Mouse (Mus musculus) urinary bladder, postnatal 10 days (tissue): ENCODE results near the gene Plxdc2.
A peak's percentile ranks its signal among the peaks of the same experiment; 100 is the strongest.

ENCODE experiments used
- DNase-seq: peaks from one replicate; pipeline ENCODE4 v3.0.0; 2022; ENCODE audit warnings: low spot score

Plxdc2 gene

DNA sequence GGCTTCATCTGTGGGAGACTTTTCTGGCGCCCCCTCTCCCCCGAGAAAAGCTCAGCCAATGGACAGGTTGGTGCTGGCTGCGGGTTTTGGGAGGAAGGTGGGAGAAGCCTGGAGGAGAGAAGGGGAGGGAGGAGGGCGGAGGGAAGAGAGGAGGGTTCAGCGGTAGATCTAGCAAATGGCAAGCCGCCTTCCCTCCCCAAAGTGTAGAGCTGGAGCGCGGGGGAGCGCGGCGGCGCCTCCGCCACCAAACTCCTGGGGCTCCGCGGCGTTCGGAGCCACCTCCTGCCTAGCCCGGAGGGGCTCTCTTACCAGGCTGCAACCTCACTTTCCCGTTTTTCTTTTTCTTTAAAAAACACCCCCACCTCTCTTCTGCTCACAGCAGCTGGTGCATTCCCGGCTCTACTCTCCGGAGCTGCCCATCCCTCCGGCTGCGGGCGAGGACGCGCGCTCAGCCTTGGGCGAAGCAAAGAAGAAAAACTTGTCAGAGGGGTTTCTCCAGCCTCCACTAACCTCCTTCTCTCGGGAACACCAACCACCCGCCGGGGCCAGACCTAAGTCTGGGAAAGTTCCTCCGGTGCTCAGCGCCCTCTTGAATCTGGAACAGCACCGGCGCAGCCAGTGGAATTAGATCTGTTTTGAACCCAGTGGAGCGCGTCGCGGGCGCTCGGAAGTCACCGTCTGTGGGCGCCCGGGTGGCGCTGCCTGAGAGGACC, at the start of gene Plxdc2:
Gene Plxdc2, plus strand, starts transcription at position 199 of the 713 bp plus-strand sequence.
- peak; percentile 15 for DNase-seq

DNA sequence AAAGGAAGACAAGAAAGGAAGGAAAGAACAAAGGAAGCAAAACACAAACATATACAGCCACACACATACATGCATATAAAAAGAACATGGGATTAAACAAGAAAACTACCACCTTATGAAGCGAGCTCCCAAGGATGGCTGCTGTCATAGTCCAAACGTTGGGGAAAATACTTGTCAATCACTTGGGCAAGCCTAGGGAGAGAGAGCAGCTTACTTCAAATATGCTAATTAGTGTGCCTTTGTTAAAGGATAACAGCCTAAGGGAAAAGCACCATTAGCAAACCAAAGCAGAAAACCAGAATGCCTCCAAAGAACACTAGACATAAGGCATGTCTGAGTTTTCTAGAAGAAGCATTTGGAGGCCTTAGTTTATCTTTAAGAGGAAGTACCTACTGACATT, 45.7 kb upstream of the Plxdc2 start:
- DNase-seq, result no peak

DNA sequence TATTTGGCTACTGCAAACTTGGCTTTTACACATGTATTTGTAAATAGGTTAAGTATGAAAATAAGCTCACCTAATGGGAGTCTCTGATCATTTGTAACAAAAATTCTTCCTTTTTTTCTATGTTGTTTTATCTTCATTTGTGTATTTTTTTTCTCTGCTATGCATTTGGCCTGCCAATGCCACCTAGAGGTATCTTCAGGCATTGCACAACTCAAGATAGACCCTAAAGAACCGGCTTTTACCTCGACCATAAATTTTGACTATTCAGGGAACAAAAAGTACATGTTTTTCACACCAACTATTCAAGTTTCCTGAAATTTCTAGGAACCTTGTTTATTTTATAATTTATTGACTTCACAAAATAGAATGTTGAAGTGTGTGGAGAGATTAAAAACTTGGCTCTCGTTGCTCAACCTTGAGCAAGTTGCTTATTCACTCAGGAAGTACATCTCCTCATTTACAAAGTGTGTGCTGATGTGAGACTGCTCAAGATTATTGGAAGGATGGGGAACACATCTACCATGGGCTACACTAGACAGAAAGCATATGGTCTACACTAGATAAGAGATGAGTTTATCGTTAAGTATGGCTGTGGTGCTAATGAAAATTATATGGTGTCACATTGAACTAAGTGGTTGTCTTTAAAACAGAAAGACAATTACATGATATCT, 43.6 kb upstream of the Plxdc2 start:
- DNase-seq, result no peak

DNA sequence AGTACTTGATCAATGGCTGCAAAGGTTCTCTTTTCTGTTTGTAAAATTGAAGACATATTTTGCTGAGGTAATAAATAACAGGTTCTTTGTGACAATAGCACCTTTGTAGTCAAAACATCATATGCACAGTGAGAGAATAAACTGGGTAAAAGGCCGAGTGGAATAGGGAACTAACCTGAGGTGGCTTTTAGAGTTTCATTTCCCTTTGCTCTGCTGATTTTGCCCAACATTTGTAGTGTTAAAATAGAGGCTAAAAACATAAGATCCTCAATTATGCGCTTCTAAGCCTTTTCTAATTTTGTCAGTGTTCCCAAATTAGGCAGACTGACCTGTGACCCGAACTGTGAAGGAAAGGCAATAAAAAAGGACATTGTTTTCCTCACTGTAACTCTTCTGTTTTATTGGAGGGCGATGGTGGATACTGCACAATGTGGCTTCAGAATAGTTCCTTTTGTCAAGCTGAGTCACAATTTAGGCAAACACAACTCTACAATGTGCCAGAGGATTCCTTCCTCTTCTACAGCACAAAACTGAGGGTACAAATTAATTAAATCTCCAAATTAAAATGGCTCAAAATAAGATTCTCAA, 20.8 kb upstream of the Plxdc2 start:
- DNase-seq, result no peak

DNA sequence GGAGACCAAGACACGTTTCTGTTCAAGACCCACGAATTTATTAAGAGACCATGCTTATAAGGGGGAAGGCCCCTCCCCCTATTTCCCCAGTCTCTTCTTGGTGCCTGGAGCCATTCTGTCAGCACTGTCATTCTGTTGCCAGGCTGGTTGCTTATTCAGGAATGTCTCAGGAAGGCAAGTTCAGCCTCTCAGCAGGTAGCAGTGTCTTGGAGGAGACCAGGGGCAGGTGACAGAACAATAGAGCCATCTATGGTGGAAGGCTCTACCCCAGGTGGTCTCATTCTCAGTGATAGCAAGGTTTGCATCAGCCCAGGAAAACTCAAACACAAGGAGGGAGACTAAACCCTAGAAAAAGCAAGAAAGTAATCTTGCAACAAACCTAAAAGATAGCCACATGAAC, 11.5 kb upstream of the Plxdc2 start:
- no peak for DNase-seq

DNA sequence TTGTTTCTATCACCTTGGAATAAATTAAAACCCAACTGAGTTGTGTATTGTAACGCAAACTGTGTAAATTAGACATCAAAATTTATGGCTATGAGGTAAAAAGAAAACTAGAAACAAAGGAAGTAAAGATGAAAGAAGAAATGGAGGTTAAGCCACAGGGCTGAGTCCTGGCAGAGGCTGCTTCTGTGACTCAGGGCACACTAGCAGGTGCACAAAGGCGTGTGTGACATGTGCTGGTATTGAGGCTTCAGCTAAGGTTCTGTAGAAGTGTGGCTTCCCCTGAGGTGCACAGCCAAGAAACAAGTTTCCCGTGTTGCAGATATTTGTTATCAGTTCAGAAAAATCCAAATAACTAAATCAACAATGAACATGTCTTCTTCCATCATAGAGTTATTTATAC, 5.0 kb upstream of the Plxdc2 start:
- no peak for DNase-seq

DNA sequence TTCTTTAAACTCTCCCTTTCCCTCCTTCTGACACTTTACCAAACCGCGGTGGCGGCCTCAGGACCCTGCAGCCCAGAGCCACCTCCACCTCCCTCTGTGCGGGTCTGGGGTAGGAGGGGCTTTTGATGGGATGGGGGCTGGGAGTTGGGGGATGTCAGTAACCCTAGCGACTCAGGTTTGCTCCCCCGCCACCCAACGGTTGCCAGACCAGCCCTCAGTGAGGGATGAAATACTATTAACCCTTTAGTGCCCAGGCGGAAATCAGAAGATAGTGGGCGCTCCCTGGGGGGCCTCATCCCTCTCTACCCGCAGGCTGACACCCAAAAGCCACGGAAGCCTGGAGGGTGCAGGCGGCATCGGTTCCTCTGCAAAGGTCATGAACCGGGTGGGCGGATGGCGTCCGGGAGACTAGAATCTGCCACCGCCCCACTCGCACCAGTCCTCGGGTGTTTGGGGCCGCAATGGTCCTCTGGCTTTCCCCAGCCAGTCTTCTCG, 446 bp upstream of the Plxdc2 start:
- no peak for DNase-seq

DNA sequence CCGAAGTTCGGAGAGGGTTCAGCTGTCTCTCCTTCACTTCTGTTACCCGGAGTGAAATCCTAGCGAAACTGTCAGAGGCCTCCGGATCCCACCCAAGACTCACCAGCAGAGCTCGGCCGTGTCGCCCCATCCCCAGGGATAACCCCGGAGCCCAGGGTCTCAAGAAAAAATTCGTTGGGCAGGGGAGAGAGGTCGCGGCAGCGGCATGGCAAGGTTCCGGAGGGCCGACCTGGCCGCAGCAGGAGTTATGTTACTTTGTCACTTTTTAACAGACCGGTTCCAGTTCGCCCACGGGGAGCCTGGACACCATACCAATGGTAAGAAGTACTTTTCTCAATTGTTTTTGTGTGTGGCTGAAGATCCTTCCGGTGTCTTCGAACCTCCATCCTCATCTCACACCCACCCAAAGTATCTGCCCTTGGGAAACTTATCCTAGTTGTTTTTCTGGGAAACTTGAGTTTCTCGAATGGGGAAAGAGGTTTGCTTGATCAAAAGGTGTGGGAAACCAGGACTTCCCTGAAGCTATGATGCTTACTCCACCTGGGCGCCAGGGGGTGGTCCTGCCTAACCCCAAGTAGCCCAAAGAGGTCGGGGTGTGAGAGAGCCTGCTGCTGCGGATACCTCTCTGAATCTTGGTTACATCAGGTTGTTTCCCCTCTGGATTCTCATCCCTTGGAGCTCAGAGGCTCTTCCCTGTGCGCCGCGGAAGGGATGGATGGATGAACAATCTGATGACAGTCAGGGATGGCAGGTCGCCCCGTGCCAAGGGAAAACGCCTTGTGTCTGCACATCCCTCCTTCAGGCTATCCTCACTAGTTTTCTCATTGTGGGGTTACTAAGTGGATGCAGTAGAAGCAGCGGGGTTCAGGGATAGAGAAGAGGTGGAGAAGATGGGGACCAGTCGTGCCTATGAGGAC, 1.1 kb downstream of the Plxdc2 start:
- no peak for DNase-seq

GRCm38 (mm10) chr2:16357946-16358345, 1.8 kb downstream of the Plxdc2 start:
- DNase-seq, result no peak

- DNase-seq, result no peak
Observed at GRCm38 (mm10) chr2:16359341-16359928, 3.3 kb downstream of the Plxdc2 start.

DNA sequence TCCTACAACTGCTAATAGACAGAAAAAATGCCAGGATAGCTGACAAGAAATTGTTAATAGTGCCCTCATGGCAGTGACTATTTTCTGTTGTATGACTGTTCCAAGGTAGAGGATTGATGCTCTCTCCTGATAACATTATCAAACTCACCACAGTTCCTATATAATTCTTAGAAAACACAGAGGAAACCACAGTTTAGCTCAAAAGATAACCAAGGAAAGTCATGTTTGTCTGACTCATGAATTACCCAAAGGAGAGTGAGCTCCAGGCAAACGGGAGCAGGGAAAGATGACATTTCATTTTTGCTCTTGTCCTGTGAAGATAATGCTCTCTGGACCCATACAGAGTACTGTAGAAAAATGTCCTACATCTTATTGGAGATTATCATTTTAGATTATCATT, 8.6 kb downstream of the Plxdc2 start:
- no peak for DNase-seq

DNA sequence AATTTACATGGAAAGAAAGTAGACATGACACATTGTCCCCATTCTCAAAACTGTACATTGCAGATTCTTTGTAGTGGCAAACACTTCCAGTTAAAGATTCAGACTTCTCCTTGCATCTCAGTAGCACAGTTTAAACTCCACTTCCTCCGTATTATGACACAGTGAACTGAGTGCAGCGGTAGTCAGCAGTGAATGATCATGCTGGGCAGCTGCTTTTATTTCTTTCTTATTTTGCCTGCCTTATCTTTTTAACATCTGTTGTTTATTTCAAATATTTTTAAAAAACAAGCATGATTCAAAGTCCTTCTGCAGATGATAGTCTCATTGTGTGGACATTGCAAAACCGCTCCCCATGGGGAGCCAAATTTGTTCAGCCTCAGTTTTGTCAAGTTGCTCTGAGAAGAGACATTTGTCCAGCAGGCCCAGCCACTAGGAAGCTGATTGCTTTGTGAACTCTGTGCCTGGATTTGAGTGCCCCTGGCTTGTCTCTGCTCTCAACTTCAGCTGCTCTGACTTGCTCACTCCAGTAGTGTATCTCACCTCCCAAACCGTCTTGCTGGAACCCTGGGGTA, 9.8 kb downstream of the Plxdc2 start:
- no peak for DNase-seq

DNA sequence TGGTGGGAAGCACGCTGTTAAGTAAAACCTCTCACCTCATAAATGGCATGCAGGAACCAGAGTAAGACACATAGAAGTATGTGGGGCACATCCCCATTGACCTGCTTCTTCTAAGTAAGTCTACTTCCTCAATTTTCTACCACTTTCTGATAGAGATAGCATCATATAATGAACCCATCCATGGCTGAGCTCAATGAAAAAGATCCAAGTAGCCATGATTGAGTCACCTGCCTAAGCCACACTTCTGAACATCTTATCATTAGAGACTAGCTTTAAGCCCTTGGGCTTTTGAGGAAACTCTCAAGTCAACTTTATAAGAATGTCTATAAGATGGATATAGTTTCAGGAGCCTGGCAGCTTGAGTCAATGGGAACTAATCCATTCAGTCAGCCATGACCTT, 14.3 kb downstream of the Plxdc2 start:
- DNase-seq, result no peak

GRCm38 (mm10) chr2:16374288-16374687, 18.2 kb downstream of the Plxdc2 start:
- no peak for DNase-seq

DNA sequence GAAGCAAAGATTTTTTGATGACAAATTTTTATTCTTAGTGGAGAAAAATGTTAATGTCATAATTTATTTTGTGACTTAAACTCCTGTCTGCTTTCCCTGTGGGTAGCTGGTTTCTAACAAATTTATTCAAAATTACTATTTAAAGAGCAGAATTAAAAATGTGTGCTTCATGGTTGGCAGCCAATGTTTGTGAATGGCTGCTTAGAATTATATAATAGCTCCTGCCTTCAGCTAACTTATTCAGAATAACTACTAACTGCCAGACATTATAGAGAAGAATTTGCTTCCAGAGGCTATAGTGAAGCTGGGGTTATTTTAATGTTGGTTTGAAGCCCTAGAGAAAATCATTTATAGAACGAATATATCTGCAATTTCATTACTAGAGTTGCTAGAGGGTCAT, 30.1 kb downstream of the Plxdc2 start:
- no peak for DNase-seq

GRCm38 (mm10) chr2:16386692-16387091, 30.6 kb downstream of the Plxdc2 start:
- no peak for DNase-seq

DNA sequence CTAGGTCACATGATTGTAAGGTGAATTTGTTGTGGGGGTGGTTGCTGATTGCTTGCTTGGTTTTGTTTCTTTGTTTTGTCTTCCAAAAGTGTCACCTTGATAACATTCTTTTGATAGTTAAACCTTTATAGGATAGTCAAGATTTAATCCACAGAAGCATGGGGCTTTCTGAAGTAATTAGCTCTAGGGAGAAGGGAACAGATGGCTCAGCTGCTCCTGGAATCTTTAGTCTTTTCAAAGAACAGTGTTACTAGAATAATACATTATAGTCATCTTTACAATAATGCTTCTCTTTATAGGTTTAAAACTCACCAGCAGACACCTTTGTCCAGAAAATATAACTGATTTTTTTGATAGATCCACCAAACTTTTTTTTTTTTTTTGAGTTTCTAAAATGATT, 31.7 kb downstream of the Plxdc2 start:
- no peak for DNase-seq

DNA sequence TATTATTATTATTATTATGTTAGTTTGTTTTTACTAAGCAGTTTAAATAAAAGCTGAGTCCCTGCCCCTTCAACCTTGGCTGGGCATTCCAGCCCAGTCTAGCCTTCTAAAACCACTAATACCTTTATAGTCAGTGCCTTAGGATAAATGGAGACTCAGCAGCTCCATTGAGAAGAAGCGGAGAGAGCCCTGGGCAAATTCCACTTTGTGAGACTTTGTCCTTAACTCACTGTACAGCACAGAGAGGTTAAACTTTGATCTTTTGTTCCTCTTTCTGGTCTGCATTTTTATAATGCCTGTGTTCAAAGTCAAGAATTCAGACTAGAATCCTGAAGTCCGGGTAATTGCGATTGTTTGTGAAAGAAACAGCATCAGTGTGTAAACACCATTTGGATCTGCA, 41.4 kb downstream of the Plxdc2 start:
- DNase-seq, result no peak

DNA sequence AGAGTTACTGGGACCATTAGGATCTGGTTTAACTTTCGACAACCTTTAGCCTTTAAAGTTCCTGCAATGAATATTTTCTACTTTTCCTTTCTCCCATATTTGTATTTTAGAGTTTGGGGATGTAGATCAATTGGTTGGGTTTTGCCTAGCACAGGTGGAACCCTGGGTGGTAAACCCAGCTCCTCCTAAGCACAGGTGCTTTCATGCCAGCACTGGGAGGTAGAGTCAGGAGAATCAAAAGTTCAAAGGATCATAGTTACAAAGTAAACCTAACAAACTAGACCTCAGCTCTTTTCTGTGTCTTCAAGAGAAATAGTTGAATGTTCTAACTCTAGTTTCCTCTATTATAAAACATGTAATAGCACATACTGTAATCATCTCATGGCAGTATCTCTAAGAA, 41.9 kb downstream of the Plxdc2 start:
- no peak for DNase-seq

- no peak for DNase-seq
Observed at GRCm38 (mm10) chr2:16398896-16399295, 42.8 kb downstream of the Plxdc2 start.

DNA sequence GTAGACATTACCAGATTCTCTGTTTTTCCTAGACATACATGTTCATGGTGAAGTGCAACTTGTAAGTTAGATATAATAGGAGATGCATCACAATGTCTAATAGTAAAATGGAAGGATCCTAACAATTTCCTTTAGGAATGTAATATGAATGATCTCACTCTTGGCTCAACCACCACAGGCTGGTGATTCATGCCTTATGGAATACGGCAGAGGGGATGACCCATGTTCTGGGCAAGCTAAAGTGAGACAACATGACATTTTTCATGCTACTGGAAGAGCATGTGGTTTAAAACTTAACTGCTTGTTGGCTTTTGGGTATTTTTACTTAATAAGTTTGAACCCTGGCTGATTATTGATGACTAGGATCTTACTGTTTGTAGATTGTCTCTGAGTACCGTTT, 50.4 kb downstream of the Plxdc2 start:
- no peak for DNase-seq
